Mouse (Mus musculus): ENCODE data around the gene Ppp1r14a. TPM values are rescaled to one million over a fixed set of nuclear protein-coding genes. Genes with fewer than 3 reads are reported as not detected.

Ppp1r14a gene
- total RNA-seq, 2 experiments from 2014 or later, result 9.4 to 11.6 TPM

DNA sequence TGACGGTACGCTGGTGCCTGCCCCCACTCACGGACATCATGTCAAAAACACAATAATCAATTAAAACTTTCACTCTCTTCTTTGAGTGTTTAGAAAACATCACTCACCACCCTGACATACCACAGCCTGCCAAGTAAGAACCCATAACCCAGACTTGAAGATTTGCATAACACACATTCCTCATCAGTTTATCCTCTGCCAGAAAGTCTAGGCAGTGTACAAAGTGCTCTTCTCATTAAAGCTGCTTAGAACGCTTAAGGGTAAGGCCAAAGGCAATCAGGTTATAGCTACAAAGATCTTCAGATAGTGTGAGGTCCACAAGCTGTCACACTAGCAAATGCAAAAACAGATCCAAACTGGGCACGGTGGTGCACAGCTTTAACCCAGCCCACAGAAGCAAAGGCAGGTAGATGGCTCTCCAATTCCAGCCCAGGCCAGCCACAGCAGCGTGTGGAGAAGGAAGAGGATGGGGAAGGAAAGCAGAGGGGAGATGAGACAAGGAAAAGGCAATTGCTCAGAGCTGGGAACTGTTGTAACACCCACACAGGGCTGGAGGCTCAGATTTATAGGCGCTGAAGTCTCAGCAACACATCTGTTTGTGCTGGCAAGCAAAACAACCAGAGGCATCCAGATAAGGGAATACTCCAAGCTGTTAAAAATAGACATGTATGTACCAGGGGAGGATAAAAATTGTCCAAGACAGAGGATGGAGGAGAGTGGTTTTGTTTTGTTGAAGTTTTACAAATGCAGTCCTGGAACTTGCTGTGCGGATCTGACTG is 17.2 kb upstream of the Ppp1r14a start:
- intact Hi-C loops (cut with DNase I; ENCODE audit: low total_unique reads), result no loop called here
- no peak for DNase-seq

GRCm38 (mm10) chr7:29276715-29277114 is 12.4 kb upstream of the Ppp1r14a start:
- intact Hi-C loops (cut with DNase I; ENCODE audit: low total_unique reads), result no loop called here

DNA sequence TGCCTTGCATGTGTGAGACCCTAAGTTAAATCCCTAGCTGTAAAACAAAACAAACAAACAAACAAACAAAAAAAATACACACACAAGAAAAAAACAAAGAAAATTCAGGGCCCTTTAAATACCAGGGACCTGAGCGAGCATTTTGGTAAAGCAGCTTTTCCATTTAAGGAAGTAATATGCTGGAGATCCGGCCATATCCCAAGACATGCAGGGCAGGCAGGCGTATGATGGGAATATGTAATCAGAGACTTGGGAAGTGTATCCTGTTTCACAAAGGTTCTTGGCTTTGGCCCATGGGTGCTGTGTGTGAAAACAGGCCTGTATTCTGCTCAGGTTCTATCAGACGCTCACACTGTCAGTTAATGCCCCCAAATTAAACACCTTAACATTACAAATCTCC is 11.6 kb upstream of the Ppp1r14a start:
- intact Hi-C loops (cut with DNase I; ENCODE audit: low total_unique reads), result no loop called here

More at GRCm38 (mm10) chr7:29276715-29277114, 12.4 kb upstream of the Ppp1r14a start:
- DNase-seq, result no peak

GRCm38 (mm10) chr7:29279261-29279660 is 9.8 kb upstream of the Ppp1r14a start:
- intact Hi-C loops (cut with DNase I; ENCODE audit: low total_unique reads), result no loop called here
- DNase-seq, result no peak

More for the DNA sequence above, 11.6 kb upstream of the Ppp1r14a start:
- no peak for DNase-seq

DNA sequence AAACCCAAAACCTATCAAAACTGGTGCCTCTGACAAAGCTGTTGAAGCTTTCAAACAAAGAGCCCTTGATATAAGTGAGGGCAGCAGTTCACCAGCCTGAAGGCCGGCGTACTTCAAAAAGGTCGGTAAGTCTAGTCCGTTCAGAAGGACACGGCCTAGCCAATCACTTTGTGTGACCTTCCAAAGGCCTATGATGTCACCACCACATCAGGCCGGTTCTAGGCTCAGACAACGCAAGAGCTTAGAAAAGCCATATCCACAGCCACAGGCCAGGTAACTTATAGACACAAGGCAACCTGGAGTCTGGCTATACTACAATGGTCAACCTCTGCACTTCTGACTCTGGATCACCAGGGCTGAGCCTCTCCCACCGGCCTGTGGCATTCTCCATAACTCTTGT is 9.2 kb upstream of the Ppp1r14a start:
- DNase-seq, result no peak
- intact Hi-C loops (cut with DNase I; ENCODE audit: low total_unique reads), result no loop called here

- intact Hi-C loops (cut with DNase I; ENCODE audit: low total_unique reads), result no loop called here
- no peak for DNase-seq
These were observed 8.3 kb upstream of the Ppp1r14a start for GRCm38 (mm10) chr7:29280801-29281200.

- DNase-seq, result peak; percentile 24
- intact Hi-C loops (cut with DNase I; ENCODE audit: low total_unique reads), result no loop called here
These were observed 7.7 kb upstream of the Ppp1r14a start, which contains the start of gene Spint2 for GRCm38 (mm10) chr7:29281201-29282073. Gene Spint2 (minus strand): TSS chr7:29281912.

- intact Hi-C loops (cut with DNase I; ENCODE audit: low total_unique reads), result no loop called here
- DNase-seq, result no peak
These were observed 7.0 kb upstream of the Ppp1r14a start for GRCm38 (mm10) chr7:29282074-29282554.

DNA sequence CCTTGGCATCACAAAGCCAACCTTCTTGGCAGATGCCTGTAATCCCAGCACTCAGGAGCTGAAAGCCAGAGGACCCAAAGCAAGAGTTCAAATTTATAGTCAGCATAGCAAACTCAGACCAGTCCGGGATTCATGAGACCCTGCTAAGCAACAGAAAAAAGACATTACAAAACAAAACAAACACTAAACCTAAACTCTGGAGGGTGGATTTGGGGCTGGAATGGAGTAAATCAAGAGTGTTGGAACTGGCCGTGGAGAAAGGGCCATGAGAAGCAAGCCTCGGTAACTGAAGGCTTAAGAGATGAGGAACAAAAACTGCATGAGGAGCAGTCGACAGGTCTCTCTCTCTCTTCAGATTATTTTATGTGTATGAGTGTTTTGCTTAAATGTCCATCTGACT is 5.2 kb upstream of the Ppp1r14a start:
- intact Hi-C loops (cut with DNase I; ENCODE audit: low total_unique reads), result no loop called here

GRCm38 (mm10) chr7:29284523-29284922 is 4.6 kb upstream of the Ppp1r14a start:
- DNase-seq, result no peak
- intact Hi-C loops (cut with DNase I; ENCODE audit: low total_unique reads), result no loop called here

More for the DNA sequence above, 5.2 kb upstream of the Ppp1r14a start:
- DNase-seq, result no peak

DNA sequence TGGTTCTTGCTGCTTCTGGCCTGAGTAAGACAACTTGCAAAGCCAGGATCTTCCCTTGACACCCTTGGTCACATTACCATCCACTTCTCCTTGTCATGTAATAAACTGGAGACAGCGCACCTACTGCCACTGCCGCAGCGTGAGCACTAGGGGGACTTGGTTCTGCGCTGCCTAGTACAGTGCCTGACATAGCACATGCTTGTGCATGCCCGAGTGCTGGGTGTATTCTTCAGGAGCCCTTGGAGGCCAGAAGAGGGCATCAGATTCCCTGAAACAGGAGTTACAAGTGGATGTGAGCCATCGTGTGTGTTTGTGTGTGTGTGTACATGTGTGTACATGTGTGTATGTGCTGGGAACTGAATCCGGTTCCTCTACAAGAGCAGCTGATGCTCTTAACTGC is 1.6 kb upstream of the Ppp1r14a start:
- no peak for DNase-seq
- intact Hi-C loops (cut with DNase I; ENCODE audit: low total_unique reads), result no loop called here

GRCm38 (mm10) chr7:29288079-29288478 is 1.0 kb upstream of the Ppp1r14a start:
- no peak for DNase-seq
- intact Hi-C loops (cut with DNase I; ENCODE audit: low total_unique reads), result no loop called here

DNA sequence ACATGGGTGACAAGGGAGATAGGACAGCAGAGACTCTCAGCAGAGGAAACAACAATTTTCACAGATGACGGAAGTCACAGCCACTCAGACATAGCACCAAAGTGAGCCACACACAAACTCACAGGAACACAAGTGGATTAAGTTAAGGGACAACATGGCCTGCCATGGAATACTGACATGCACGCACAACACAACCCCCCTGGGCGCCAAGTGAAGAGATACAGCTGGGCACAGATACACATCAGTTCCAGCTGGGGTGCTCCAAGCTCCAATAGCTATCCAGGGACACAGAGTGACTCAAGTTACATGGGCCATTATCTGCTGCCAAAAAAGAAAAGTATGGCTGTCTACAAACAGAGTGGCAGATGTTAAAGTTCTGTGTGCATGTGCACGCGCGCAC is 748 bp downstream of the Ppp1r14a start:
- no peak for DNase-seq
- intact Hi-C loops (cut with DNase I; ENCODE audit: low total_unique reads), result no loop called here

DNA sequence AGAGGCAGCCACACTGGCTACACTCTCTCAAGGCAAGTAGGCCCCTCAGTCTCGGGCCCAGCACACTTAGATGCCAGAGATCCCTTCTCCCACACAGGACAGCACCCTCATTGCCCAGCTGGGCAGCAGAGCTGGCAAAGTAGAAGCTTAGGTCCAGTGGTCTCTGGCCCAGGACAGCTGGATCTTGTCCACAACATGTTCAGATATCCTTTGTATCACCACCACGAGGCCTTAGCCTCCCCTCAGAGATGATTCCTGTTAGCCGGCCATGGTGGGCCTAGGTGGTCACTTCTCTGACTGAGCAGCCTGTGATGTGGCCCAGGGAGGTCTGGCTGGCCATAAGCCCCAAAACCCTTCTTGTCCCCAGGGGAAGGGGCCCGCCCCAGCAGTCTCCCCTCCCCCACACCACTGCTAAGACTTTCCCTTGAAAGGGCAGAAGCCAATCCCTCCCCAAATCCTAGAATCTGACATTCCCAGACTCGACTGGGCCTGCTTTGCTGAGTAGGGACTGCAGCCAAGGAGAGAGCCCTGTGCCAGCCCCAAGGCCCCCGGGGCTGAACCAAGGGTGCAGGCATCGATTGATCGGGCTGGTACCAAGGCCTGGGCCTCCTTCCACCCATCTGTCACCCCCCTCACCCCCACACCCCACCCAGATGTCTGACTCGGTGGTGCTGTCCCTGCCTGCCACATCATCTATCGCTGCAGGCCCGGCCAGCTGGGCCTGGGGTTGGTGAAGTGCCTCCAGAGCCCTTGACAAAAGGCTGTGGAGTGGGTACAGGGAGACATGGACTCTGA is 1.8 kb downstream of the Ppp1r14a start:
- intact Hi-C loops (cut with DNase I; ENCODE audit: low total_unique reads), result no loop called here
- no peak for DNase-seq

DNA sequence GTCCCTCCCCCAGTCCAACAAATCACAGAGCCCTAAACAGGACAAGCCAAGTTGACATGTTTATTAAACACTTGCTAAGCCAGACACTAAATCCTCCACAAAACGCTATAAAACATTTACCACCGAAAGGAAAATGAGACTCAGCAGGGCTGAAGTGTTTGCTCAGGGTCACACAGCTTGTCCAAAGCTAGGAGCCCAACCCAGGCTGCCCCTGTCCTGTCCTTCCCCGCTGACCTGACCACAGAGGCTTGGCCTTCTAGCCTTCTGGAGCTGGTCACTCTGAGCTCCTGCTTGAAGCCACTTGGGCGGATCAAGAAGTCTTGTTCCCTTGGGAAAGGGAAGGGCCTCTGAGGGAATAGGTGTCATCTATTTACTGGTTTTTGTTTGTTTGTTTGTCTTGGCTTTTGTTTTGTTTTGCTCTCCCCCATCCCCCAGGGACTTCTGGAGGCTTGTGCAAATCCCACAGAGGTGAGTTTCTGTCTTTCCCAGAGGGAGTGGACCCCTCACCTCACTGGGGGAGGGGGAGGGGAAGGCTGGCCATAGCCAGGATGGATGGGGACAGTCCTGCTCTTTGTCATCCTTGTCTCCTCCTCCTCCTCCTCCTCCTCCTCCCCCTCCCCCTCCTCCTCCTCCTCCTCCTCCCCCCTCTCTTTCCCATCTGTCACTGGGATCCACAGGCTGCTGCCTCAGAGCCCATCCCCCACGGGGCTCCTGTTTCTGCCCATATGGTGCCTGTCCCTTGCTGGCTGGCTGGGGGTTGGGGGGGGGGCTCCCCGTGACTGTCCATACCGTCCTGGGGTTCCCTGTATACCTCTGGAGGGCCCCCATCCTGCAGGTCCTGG is 2.7 kb downstream of the Ppp1r14a start:
- intact Hi-C loops (cut with DNase I; ENCODE audit: low total_unique reads), result no loop called here
- no peak for DNase-seq

- intact Hi-C loops (cut with DNase I; ENCODE audit: low total_unique reads), result no loop called here
These were observed 3.5 kb downstream of the Ppp1r14a start for GRCm38 (mm10) chr7:29292458-29293098.

GRCm38 (mm10) chr7:29293131-29294065 is 4.3 kb downstream of the Ppp1r14a start:
- intact Hi-C loops (cut with DNase I; ENCODE audit: low total_unique reads), result loop anchor here (2.0 kb wide), 1 partner anchor 47 kb away; no protein-coding TSS in a partner anchor
- DNase-seq, result peak; percentile 76

More at GRCm38 (mm10) chr7:29292458-29293098, 3.5 kb downstream of the Ppp1r14a start:
- peak; percentile 33 for DNase-seq
